Mouse (Mus musculus) NIH3T3 (cell line): Measurements from ENCODE around the gene Arhgap18.

ENCODE experiments used
- DNase-seq: peaks from one replicate; pipeline ENCODE4 v3.0.0-alpha.2; 2012; ENCODE audit warnings: low read depth

The Arhgap18 gene

GRCm38 (mm10) chr10:26832669-26833249 lies 79.5 kb downstream of the Arhgap18 start:
- DNase-seq = peak; percentile 24

DNA sequence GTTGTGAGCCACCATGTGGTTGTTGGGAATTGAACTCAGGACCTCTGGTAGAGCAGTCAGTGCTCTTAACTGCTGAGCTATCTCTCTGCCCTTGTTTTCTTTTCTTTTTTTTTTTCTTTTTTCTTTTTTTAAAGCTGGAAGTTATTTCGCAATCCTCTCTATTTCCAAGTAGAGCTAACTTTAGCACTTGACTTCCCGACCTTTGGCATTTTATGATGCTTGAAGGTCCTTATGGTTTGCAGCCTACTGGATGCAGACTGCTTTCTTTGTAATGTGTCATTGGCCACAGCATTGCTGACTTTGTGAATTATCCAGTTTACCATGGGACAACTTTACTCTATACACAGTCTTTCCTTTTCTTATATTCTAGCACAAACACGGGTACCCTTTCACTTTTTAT lies 80.2 kb downstream of the Arhgap18 start:
- peak; percentile 76 for DNase-seq

GRCm38 (mm10) chr10:26849311-26849710 lies 96.1 kb downstream of the Arhgap18 start:
- no peak for DNase-seq

DNA sequence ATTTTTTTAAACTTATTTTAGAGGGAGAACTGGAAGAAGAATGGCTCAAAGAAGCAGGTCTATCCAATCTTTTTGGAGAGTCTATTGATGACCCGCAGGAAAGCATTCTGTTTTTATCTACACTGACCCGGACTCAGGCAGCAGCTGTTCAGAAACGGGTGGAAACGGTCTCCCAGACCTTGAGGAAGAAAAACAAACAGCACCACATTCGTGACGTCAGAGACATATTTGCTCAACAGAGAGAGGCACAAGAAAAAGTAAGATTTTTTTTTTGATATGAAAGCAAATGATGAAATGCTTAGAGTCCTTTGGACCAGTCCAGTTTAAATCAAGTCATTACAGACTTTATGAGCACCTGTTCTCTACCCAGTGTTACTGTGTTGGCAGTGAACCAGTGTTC lies 96.6 kb downstream of the Arhgap18 start:
- no peak for DNase-seq

GRCm38 (mm10) chr10:26854556-26855100 lies 101.4 kb downstream of the Arhgap18 start:
- peak; percentile 72 for DNase-seq

GRCm38 (mm10) chr10:26855851-26856535 lies 102.8 kb downstream of the Arhgap18 start:
- DNase-seq = no peak

DNA sequence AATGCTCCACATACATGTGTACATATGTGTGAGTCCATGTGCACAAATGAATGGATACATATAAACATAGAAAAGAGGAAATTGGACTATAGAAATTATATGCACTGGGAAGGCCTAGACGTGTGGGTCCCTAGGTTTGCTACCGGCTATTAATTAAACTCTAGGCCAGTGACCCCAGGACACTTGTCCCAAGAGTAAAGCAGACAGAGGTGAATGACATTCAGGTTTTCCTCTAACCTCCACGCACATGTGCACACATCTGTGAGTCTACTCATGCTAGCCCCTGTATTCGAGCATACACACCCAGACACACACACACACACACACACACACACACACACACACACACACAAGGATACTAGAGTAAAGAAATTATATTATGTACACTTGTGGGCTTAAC lies 104.4 kb downstream of the Arhgap18 start:
- DNase-seq = no peak

- no peak for DNase-seq
Measured at GRCm38 (mm10) chr10:26858537-26858936, 105.3 kb downstream of the Arhgap18 start.

- DNase-seq = no peak
Measured at GRCm38 (mm10) chr10:26861231-26861630, 108.0 kb downstream of the Arhgap18 start.

GRCm38 (mm10) chr10:26862207-26862606 lies 109.0 kb downstream of the Arhgap18 start:
- no peak for DNase-seq

- DNase-seq = no peak
Measured at GRCm38 (mm10) chr10:26863982-26864381, 110.8 kb downstream of the Arhgap18 start.

DNA sequence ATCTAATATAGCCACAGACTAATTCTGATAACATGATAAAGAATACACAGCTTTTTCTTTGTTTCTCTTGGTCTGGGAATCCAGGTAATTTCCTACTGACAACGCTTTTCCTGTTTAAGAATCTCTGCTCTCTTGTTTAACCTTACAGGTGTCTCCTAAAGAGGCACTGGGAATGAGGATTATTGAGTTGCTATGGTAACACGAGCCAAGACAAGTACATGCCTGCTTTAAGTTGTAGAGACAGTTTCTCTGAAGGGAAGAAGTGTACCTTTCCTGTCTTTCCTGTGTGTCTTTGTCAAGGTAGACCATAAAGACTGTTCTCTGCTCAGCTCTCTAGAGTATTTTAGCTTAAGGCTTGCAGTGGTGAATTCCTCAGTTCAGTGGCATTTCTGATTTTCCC lies 117.6 kb downstream of the Arhgap18 start:
- no peak for DNase-seq

GRCm38 (mm10) chr10:26877309-26877708 lies 124.1 kb downstream of the Arhgap18 start:
- DNase-seq = peak; percentile 13

DNA sequence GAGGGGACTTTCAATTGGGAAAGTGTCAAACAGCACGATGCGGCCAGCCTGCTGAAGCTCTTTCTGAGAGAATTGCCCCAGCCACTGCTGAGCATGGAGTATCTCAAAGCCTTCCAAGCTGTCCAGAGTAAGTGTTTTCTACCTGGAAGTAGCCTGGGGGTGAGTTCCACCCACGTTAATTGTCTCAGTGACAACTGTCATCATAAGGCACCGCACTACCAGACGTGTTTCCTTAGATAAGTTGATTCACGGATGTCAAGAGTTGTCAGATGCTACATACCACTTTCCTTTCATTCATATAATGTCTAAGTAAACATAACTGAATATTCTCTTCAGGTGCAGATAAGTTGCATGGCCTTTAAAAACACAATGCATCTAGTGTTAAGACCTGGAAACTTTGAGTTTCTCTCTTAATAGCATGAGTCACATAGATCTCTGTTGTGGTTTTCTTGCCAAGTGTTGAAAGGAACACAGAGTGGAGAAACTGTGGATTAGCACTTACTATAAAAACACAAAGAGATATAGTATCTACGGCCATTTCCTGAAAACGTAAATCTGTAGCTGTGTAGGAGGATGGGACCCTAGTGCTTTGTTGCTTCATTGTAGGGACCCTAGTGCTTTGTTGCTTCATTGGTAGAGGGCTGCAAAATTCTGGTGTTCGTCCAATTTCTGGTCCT lies 125.8 kb downstream of the Arhgap18 start:
- peak; percentile 57 for DNase-seq

- no peak for DNase-seq
Measured at GRCm38 (mm10) chr10:26884949-26885348, 131.7 kb downstream of the Arhgap18 start.

GRCm38 (mm10) chr10:26889226-26889625 lies 136.0 kb downstream of the Arhgap18 start:
- DNase-seq = no peak

DNA sequence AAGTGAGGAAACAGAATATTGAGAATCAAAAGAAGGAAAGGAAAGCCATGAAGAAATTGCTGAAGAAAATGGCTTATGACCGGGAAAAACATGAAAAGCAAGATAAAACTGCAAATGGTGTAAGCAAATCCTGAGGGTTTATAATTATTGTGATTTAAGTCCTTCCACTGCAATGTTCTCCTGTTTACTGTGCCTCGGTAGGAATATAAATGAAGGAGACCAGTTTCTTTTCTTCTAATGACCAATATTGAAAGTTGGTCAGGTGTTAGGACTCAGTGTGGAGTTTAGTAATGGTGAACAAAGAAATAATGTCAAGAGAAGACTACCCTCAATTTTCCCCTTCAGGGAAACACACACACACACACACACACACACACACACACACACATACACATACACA lies 136.5 kb downstream of the Arhgap18 start:
- no peak for DNase-seq

- peak; percentile 89 for DNase-seq
Measured at GRCm38 (mm10) chr10:26890269-26890955, 137.2 kb downstream of the Arhgap18 start.

DNA sequence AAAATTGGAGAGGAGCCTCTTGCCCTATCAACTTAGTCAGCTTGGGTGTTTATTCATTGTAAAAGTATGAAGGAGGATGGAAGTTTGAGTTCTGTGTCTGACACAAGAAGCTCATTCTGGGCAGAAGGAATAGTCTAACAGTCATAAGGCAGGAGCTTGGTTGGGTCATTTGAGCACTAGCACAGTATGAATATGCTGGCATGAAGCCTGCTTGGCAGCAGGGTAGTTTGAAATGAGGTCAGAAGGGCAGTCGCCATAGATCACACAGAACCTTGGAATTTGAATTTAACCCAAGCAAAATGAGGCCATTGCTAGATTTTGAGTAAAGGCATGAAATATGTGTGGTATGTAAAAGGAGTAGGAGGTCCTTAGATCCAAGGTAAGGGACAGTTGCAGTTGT lies 139.9 kb downstream of the Arhgap18 start:
- DNase-seq = peak; percentile 84

DNA sequence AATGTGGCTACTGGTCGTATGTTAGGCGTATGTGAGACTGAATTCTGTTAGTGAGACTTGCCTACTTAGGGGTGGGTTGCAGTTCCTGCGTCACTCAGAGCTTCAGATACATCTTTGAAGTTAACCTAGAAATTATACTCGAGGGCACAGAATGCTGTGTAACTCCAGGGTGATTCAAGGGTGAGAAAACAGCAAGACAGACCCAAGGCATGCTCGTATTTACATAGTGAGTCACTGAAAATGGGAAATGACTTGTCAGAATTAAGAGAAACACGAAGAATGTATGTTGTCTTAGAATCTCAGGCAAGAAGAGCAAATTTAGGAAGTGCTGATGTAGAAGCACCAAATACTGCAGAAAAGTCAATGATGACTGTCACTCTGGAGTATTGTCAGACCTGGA lies 142.5 kb downstream of the Arhgap18 start:
- DNase-seq = peak; percentile 57

GRCm38 (mm10) chr10:26900426-26900825 lies 147.2 kb downstream of the Arhgap18 start:
- DNase-seq = peak; percentile 74

- DNase-seq = no peak
Measured at GRCm38 (mm10) chr10:26903781-26904180, 150.6 kb downstream of the Arhgap18 start.
